Comparison of ENCODE assay signal across 9 mouse cellular contexts in genomic region chr11:76789252-76789651, GRCm38 (mm10). TPM values are rescaled to one million over a fixed set of nuclear protein-coding genes. Genes with fewer than 3 reads are reported as not detected.
DNase-seq lines count a peak whose midpoint lies in the region; ATAC-seq and TF ChIP-seq lines count a peak whose summit lies in the region.
"Had no signal": no experiment of that assay in that cellular context is flagged by ENCODE, and none has a peak within 500 bp of the region (broad histone marks: within the 10 kb centered on the region; RNA-seq: fewer than 3 reads in every experiment).

No protein-coding gene starts in this region.

- no peaks in the 10 kb centered on the region for H3K9me3 ChIP-seq in kidney, embryonic 15.5 days (replicated peaks)
- H3K9me3 ChIP-seq in lung, embryonic 14.5 days (ENCODE audit: low read depth, low read length) = no peaks in the 10 kb centered on the region

- TF ChIP-seq CTCF in cortical plate, adult 2 months (IDR thresholded peaks at IDR 0.05; ENCODE audit: extremely low read depth, insufficient read depth, low read length) = peak; percentile 41; the same call in 1 of the 2 replicates
- TF ChIP-seq CTCF in lung, embryonic 14.5 days (IDR thresholded peaks at IDR 0.05; ENCODE audit: low read depth) = peak; percentile 85

- H3K9ac ChIP-seq in kidney, embryonic 15.5 days = no peak overlapping the region
- H3K9ac ChIP-seq in lung, embryonic 14.5 days = no peak overlapping the region

- no peak overlapping the region for H3K4me2 ChIP-seq in kidney, embryonic 15.5 days
- H3K4me2 ChIP-seq in lung, embryonic 14.5 days = no peak overlapping the region

- peaks cover 80% of the 10 kb centered on the region for H3K36me3 ChIP-seq in kidney, embryonic 15.5 days
- peaks cover 59% of the 10 kb centered on the region for H3K36me3 ChIP-seq in lung, embryonic 14.5 days (ENCODE audit: insufficient read depth)

- whole genome bisulfite sequencing in kidney, embryonic 15.5 days = 70% methylated on average over 1 of the region's 1 CpGs
- whole genome bisulfite sequencing in lung, embryonic 14.5 days = 84% methylated on average over 1 of the region's 1 CpGs

- no peak for TF ChIP-seq POLR2A in cortical plate, adult 2 months (IDR thresholded peaks at IDR 0.05; ENCODE audit: extremely low read depth, insufficient read depth, low read length)

- peak; percentile 21 for DNase-seq in kidney, adult 11 months
- DNase-seq in CD4-positive, CD25-positive, alpha-beta regulatory T cell, adult 2 months (ENCODE audit: low read depth, low spot score) = peak; percentile 80
- peak; percentile 34 for DNase-seq in WW6 (ENCODE audit: low read depth, low spot score)
- DNase-seq in lung, embryonic 14.5 days = peak; percentile 89
- DNase-seq in thymus, postnatal 4 days = peak; percentile 62

- ATAC-seq in kidney, embryonic 15.5 days (replicated peaks; ENCODE audit: low FRiP score) = no peak
- peak; percentile 32 for ATAC-seq in inflammation-experienced regulatory T-cells, adult 6 months
- ATAC-seq in lung, embryonic 14.5 days (ENCODE audit: insufficient read depth) = no peak

- no peaks in the 10 kb centered on the region for H3K4me1 ChIP-seq in kidney, embryonic 15.5 days
- no peaks in the 10 kb centered on the region for H3K4me1 ChIP-seq in cortical plate, adult 2 months (ENCODE audit: control insufficient read depth, insufficient read depth, low read length)
- no peaks in the 10 kb centered on the region for H3K4me1 ChIP-seq in lung, embryonic 14.5 days (ENCODE audit: insufficient read depth)

- H3K27me3 ChIP-seq in kidney, embryonic 15.5 days = no peaks in the 10 kb centered on the region
- no peaks in the 10 kb centered on the region for H3K27me3 ChIP-seq in lung, embryonic 14.5 days (ENCODE audit: insufficient read depth, low read length)

- H3K27ac ChIP-seq in kidney, embryonic 15.5 days = no peak overlapping the region
- no peak overlapping the region for H3K27ac ChIP-seq in cortical plate, adult 2 months (ENCODE audit: insufficient read depth, low read length)
- H3K27ac ChIP-seq in lung, embryonic 14.5 days (ENCODE audit: low read depth) = no peak overlapping the region

- H3K4me3 ChIP-seq in kidney, embryonic 15.5 days (replicated peaks) = no peak overlapping the region
- H3K4me3 ChIP-seq in cortical plate, adult 2 months (ENCODE audit: insufficient read depth, low read length) = no peak overlapping the region
- no peak overlapping the region for H3K4me3 ChIP-seq in lung, embryonic 14.5 days (ENCODE audit: low read depth, low read length)
- H3K4me3 ChIP-seq: erythroblast, embryonic 14.5 days had no signal

RNA-seq across cellular contexts. Expression of gene Gosr1, which starts 25.9 kb away (rescaled TPM):
- polyA plus RNA-seq in kidney, embryonic 15.5 days (2015; fragmentation: Nextera tagmentation; extraction: Ambion mirVana) = 26.3 and 31.9 TPM in 2 replicates
- polyA plus RNA-seq in cortical plate, adult 2 months (2012; rRNA removed) = 27.3 and 28.0 TPM in 2 replicates
- polyA plus RNA-seq in inflammation-experienced regulatory T-cells, adult 6 months (2017; shearing (Covaris generic)) = 10 to 100 TPM; 41.5 to 52.6 (median 52.3) TPM
- 35.3 and 38.7 TPM in 2 replicates for polyA plus RNA-seq in lung, embryonic 14.5 days (2014; fragmentation: Nextera tagmentation; extraction: Ambion mirVana)

RNA-seq across cellular contexts. Expression of gene Cpd, which starts 57.6 kb away (rescaled TPM):
- polyA plus RNA-seq in kidney, embryonic 15.5 days (2015; fragmentation: Nextera tagmentation; extraction: Ambion mirVana) = 16.8 and 17.5 TPM in 2 replicates
- 29.1 and 30.5 TPM in 2 replicates for polyA plus RNA-seq in cortical plate, adult 2 months (2012; rRNA removed)
- 1 to 10 TPM; 3.8 to 5.5 (median 5.5) TPM for polyA plus RNA-seq in inflammation-experienced regulatory T-cells, adult 6 months (2017; shearing (Covaris generic))
- 33.4 and 37.6 TPM in 2 replicates for polyA plus RNA-seq in lung, embryonic 14.5 days (2014; fragmentation: Nextera tagmentation; extraction: Ambion mirVana)

Comparison
In these comparisons a context has a peak if more than half of its experiments do, and no peak if none do; other contexts are left out.
1. DNase-seq: peak in every context shown above with its lines; median percentile 89 in lung, embryonic 14.5 days; 80 in CD4-positive, CD25-positive, alpha-beta regulatory T cell, adult 2 months; 62 in thymus, postnatal 4 days; 34 in WW6; 21 in kidney, adult 11 months.